Mouse (Mus musculus): ENCODE results near the gene Mtmr12. TPM values are rescaled to one million over a fixed set of nuclear protein-coding genes. Genes with fewer than 3 reads are reported as not detected.

Mtmr12 gene
- polyA plus RNA-seq, 1 experiment from 2014 or later = 4.0 TPM

- ATAC-seq (no peak), DNase-seq (no peak)
- H3K36me3 ChIP-seq (replicated peaks; ENCODE audit: insufficient read depth, low read length) = no peaks in the 10 kb centered on the region
- H3K27ac ChIP-seq (ENCODE audit: low read depth) = no peak overlapping the region
- no peaks in the 10 kb centered on the region for H3K27me3 ChIP-seq (ENCODE audit: insufficient read depth, low read length)
- no peaks in the 10 kb centered on the region for H3K9me3 ChIP-seq (ENCODE audit: low read length)
- H3K4me3 ChIP-seq (ENCODE audit: low read depth, low read length) = no peak overlapping the region
- TF ChIP-seq EP300 (IDR thresholded peaks at IDR 0.05; ENCODE audit: low read depth) (no peak), CTCF (IDR thresholded peaks at IDR 0.05; ENCODE audit: low read depth) (no peak)
- no peak overlapping the region for H3K9ac ChIP-seq (replicated peaks)
- peaks cover 43% of the 10 kb centered on the region for H3K4me1 ChIP-seq (ENCODE audit: insufficient read depth)
- 31% methylated on average over 4 of the region's 4 CpGs for WGBS (ENCODE audit: insufficient replicate concordance)
- H3K4me2 ChIP-seq (ENCODE audit: low read depth, low read length) = no peak overlapping the region
These were observed 20.2 kb downstream of the Mtmr12 start for GRCm38 (mm10) chr15:12225062-12225461.

GRCm38 (mm10) chr15:12226908-12227307 lies 22.1 kb downstream of the Mtmr12 start:
- H3K4me3 ChIP-seq (ENCODE audit: low read depth, low read length) = no peak overlapping the region
- ATAC-seq (no peak), DNase-seq (no peak)
- no peak overlapping the region for H3K4me2 ChIP-seq (ENCODE audit: low read depth, low read length)
- H3K27ac ChIP-seq (ENCODE audit: low read depth) = no peak overlapping the region
- WGBS (ENCODE audit: insufficient replicate concordance) = 82% methylated on average over 15 of the region's 15 CpGs
- H3K36me3 ChIP-seq (replicated peaks; ENCODE audit: insufficient read depth, low read length) = peaks cover 4% of the 10 kb centered on the region; the same call in 1 of the 2 replicates
- H3K27me3 ChIP-seq (ENCODE audit: insufficient read depth, low read length) = no peaks in the 10 kb centered on the region
- H3K4me1 ChIP-seq (ENCODE audit: insufficient read depth) = peaks cover 48% of the 10 kb centered on the region
- TF ChIP-seq EP300 (IDR thresholded peaks at IDR 0.05; ENCODE audit: low read depth) = no peak
- no peak for TF ChIP-seq CTCF (IDR thresholded peaks at IDR 0.05; ENCODE audit: low read depth)
- H3K9ac ChIP-seq (replicated peaks) = no peak overlapping the region
- H3K9me3 ChIP-seq (ENCODE audit: low read length) = no peaks in the 10 kb centered on the region

GRCm38 (mm10) chr15:12227355-12227754 lies 22.5 kb downstream of the Mtmr12 start:
- Histone ChIP-seq H3K9me3 (ENCODE audit: low read length) (no peaks in the 10 kb centered on the region), H3K4me2 (ENCODE audit: low read depth, low read length) (no peak overlapping the region), H3K36me3 (replicated peaks; ENCODE audit: insufficient read depth, low read length) (peaks cover 4% of the 10 kb centered on the region; the same call in 1 of the 2 replicates), H3K4me1 (ENCODE audit: insufficient read depth) (peaks cover 50% of the 10 kb centered on the region), H3K9ac (replicated peaks) (no peak overlapping the region), H3K4me3 (ENCODE audit: low read depth, low read length) (no peak overlapping the region), H3K27me3 (ENCODE audit: insufficient read depth, low read length) (no peaks in the 10 kb centered on the region), H3K27ac (ENCODE audit: low read depth) (no peak overlapping the region)
- TF ChIP-seq EP300 (IDR thresholded peaks at IDR 0.05; ENCODE audit: low read depth) = no peak
- no peak for TF ChIP-seq CTCF (IDR thresholded peaks at IDR 0.05; ENCODE audit: low read depth)
- 47% methylated on average over 4 of the region's 4 CpGs for WGBS (ENCODE audit: insufficient replicate concordance)
- ATAC-seq = no peak
- DNase-seq = no peak

- peak; percentile 76 for ATAC-seq
- peaks cover 46% of the 10 kb centered on the region for H3K4me1 ChIP-seq (ENCODE audit: insufficient read depth)
- DNase-seq = no peak
These were observed 24.9 kb downstream of the Mtmr12 start for GRCm38 (mm10) chr15:12229603-12230242.

GRCm38 (mm10) chr15:12230243-12230935 lies 25.6 kb downstream of the Mtmr12 start:
- WGBS (ENCODE audit: insufficient replicate concordance) = 48% methylated on average over 12 of the region's 12 CpGs
- peak; percentile 69 for ATAC-seq
- no peak overlapping the region for H3K4me3 ChIP-seq (ENCODE audit: low read depth, low read length)
- 0 out of 2 replicates have a peak overlapping the region, but pooled peaks have one; percentile 21 for H3K9ac ChIP-seq (replicated peaks)
- peaks cover 23% of the 10 kb centered on the region for H3K36me3 ChIP-seq (replicated peaks; ENCODE audit: insufficient read depth, low read length)
- no peaks in the 10 kb centered on the region for H3K27me3 ChIP-seq (ENCODE audit: insufficient read depth, low read length)
- DNase-seq = no peak
- peaks cover 46% of the 10 kb centered on the region for H3K4me1 ChIP-seq (ENCODE audit: insufficient read depth)
- peak overlapping the region; percentile 35; the same call in 1 of the 2 replicates for H3K27ac ChIP-seq (ENCODE audit: low read depth)
- H3K4me2 ChIP-seq (ENCODE audit: low read depth, low read length) = no peak overlapping the region
- H3K9me3 ChIP-seq (ENCODE audit: low read length) = no peaks in the 10 kb centered on the region
- TF ChIP-seq CTCF (IDR thresholded peaks at IDR 0.05; ENCODE audit: low read depth) (no peak), EP300 (IDR thresholded peaks at IDR 0.05; ENCODE audit: low read depth) (no peak)

More at GRCm38 (mm10) chr15:12229603-12230242, 24.9 kb downstream of the Mtmr12 start:
- Histone ChIP-seq H3K9ac (replicated peaks) (no peak overlapping the region), H3K27me3 (ENCODE audit: insufficient read depth, low read length) (no peaks in the 10 kb centered on the region), H3K4me3 (ENCODE audit: low read depth, low read length) (no peak overlapping the region), H3K4me2 (ENCODE audit: low read depth, low read length) (0 out of 2 replicates have a peak overlapping the region, but pooled peaks have one; percentile 16), H3K9me3 (ENCODE audit: low read length) (no peaks in the 10 kb centered on the region), H3K27ac (ENCODE audit: low read depth) (peak overlapping the region; percentile 73), H3K36me3 (replicated peaks; ENCODE audit: insufficient read depth, low read length) (peaks cover 22% of the 10 kb centered on the region)
- TF ChIP-seq EP300 (IDR thresholded peaks at IDR 0.05; ENCODE audit: low read depth) (no peak), CTCF (IDR thresholded peaks at IDR 0.05; ENCODE audit: low read depth) (no peak)
- 52% methylated on average over 10 of the region's 10 CpGs for WGBS (ENCODE audit: insufficient replicate concordance)

GRCm38 (mm10) chr15:12231462-12231861 lies 26.6 kb downstream of the Mtmr12 start:
- no peak for DNase-seq
- Histone ChIP-seq H3K4me1 (ENCODE audit: insufficient read depth) (peaks cover 45% of the 10 kb centered on the region), H3K9me3 (ENCODE audit: low read length) (no peaks in the 10 kb centered on the region), H3K9ac (replicated peaks) (no peak overlapping the region; the same call in 1 of the 2 replicates), H3K36me3 (replicated peaks; ENCODE audit: insufficient read depth, low read length) (peaks cover 27% of the 10 kb centered on the region), H3K4me2 (ENCODE audit: low read depth, low read length) (no peak overlapping the region), H3K27ac (ENCODE audit: low read depth) (no peak overlapping the region), H3K27me3 (ENCODE audit: insufficient read depth, low read length) (no peaks in the 10 kb centered on the region), H3K4me3 (ENCODE audit: low read depth, low read length) (no peak overlapping the region)
- no peak for ATAC-seq
- TF ChIP-seq CTCF (IDR thresholded peaks at IDR 0.05; ENCODE audit: low read depth) (peak; percentile 27), EP300 (IDR thresholded peaks at IDR 0.05; ENCODE audit: low read depth) (no peak)
- WGBS (ENCODE audit: insufficient replicate concordance) = 88% methylated on average over 6 of the region's 6 CpGs
